Mouse (Mus musculus): ENCODE data around the gene Fen1.
"Not testable (repeated sequence)": the region's sequence is repeated elsewhere in the genome, so short reads cannot be mapped to it uniquely, and the experiment has no call there.

Gene Fen1

DNA sequence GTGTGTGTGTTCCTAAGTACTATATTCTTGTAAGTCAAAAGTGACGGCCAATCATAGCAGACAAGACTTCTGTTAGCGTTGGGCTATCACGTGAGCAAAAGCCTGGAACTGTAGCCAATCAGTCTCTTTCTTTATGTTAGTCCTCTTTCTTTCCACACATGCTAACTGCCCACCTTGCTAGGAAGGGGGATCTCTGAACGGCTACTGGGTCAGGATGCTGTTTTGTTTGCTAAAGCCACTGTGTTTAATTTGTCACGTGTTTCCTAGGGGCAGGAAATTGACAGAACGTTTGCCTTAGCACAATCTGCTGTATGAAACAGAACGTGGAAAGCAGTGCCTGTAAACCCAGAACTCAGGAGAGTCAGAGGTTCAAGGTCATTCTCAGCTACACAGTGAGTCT lies 21.8 kb downstream of the Fen1 start:
- no peak for DNase-seq (ENCODE audit: low read depth, low spot score)

- no peak for DNase-seq (ENCODE audit: low read depth, low spot score)
Observed at GRCm38 (mm10) chr19:10181225-10181624, 22.7 kb downstream of the Fen1 start.

DNA sequence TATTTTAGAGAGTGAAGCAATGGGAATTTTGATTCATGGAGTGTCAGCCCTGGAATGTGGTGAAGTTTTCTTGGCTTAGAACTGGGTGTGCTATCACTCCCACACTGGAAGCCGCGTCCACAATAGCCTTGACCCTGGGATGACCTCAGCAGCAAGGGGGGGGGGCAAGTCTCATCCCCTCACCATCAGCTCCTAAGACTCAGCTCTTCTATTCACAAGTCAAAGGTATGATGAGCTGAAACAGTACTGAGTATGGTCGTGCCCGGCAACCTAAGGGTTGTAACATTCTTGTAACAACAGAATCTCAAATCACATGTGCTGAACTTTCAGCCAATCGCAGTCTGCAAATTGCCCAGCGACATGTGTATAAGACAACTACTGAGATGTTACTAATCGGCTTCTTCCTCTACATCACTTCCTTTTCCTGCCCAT lies 27.0 kb downstream of the Fen1 start:
- no peak for DNase-seq (ENCODE audit: low read depth, low spot score)

GRCm38 (mm10) chr19:10176477-10176876 lies 27.5 kb downstream of the Fen1 start:
- DNase-seq (ENCODE audit: low read depth, low spot score) = no peak

DNA sequence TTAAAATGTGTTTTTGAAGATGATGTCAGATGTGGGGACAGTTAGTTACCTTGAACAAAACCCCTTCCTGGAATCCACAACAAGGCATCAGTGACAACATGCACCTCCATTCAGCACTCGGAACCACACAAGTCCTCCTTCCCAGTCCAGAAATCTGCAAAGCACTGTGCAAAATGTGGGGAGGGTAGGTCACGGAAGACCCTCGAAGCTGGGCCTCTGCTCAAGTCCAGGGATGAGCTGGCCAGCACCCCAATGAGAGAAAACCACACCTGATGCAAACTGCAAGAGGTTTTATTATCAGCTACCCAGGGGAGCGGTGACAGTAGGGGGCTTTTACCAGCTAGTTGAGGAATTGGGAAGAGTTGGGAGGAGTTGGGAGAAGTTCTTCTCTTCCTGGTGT lies 29.0 kb downstream of the Fen1 start:
- DNase-seq (ENCODE audit: low read depth, low spot score) = no peak

DNA sequence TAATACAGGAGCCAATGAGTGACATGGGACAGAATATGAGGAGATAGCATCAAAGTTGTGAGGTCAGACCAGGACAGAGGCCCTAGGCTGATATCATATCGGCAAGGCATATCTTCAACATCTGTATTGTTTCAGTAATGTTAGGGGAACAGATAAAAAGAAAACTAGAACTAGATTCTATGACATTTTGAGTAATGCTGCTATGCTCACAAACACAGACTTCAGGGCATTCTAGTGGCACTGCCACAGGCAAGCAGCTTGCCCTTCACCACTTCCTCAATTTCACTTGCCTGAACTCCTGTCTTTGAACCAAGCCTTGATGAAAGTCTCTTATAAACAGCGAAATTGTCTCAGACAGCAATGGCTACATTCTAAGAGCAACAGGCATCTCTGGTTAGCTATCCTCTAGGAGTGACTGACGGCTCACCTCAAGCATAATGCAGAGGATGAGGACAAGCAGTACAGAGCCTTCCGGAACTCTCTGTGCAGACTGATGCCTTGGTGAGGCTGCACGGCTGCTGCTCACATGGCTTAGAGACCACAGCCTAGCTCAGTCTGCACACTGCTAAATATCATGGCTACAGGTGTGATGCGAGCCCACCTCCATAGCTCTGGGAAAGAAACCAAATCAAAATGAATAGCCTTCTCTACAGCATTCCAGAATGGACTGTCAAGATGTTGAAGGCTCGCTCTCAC lies 30.0 kb downstream of the Fen1 start:
- no peak for DNase-seq (ENCODE audit: low read depth, low spot score)

GRCm38 (mm10) chr19:10173116-10173718 lies 30.8 kb downstream of the Fen1 start:
- no peak for DNase-seq (ENCODE audit: low read depth, low spot score)

DNA sequence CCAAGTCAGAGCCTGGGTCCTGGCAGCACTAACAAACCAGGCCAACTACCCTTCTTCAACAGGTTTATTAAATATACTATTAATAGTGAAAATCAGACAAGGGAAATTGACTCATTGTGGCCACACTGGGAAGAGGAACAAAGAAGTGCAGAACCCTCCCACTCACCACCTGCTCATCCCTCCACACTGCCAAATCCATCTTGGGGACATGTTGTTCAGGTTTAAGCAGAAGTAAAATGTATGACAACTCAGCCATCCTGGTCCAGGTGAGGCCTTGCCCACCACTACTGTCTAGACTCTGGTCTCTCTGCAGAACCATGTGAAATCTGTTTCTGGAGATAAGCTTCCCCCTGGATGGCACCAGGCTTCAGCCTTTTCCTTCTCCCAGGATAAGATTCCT lies 32.1 kb downstream of the Fen1 start:
- no peak for DNase-seq (ENCODE audit: low read depth, low spot score)

- no peak for DNase-seq (ENCODE audit: low read depth, low spot score)
Observed at GRCm38 (mm10) chr19:10171359-10171758, 32.6 kb downstream of the Fen1 start.

DNA sequence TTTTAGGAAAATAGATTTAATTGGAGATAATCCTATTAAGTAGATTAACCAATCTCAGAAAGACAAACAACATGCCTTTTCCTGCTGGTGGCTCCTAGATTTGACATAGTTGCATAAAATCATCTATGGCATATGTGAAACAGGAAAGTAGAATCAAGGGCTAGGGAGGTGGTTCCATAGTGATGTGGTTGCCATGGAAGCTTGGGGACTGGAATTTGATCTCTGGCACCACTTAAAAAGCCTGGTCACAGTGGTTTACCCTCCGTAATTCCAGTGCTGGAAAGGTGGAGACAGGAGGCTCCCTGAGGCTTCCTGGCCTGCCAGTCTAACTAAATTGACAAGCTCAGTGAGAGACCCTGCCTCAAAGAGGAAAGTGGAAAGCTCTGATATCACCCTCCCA lies 33.5 kb downstream of the Fen1 start:
- no peak for DNase-seq (ENCODE audit: low read depth, low spot score)

GRCm38 (mm10) chr19:10169692-10170330 lies 34.2 kb downstream of the Fen1 start:
- DNase-seq (ENCODE audit: low read depth, low spot score) = not testable (repeated sequence)

GRCm38 (mm10) chr19:10169179-10169578 lies 34.8 kb downstream of the Fen1 start:
- DNase-seq (ENCODE audit: low read depth, low spot score) = no peak

DNA sequence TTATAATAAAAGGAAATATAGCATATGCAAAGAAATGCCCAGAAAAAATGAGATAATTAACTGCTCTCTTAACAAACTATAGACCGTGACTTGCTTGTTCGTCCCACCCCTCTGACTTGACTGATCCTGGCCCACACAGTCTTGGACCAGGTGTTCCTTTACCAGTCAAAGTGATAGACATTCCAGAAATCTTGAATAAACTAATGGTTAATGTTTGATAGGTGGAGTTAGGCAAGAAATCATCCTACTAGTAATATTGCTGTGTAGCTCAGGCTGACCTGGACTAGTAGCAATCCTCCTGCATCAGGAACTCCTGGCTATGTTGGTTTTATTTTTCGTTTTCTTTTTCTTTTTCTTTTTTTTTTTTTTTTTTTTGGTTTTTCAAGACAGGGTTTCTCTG lies 35.5 kb downstream of the Fen1 start:
- no peak for DNase-seq (ENCODE audit: low read depth, low spot score)

DNA sequence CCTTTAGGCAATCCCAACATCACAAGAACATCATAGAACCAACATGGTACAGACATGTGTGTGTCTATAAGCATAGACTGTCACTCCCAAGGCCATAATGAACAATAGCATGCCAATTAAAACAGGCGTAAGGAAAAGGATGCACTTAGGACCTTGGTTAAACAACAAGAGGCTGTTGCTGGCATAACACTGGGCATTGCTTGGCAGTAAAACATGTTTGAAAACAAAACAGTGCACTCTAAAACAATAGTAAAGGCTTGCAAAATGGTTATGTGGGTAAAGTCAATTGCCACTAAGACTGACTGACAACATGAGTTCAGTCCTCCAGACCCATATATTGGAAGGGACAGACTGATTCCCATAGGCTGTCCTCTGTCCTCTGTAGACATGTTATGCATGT lies 36.0 kb downstream of the Fen1 start:
- DNase-seq (ENCODE audit: low read depth, low spot score) = no peak

GRCm38 (mm10) chr19:10167112-10167511 lies 36.9 kb downstream of the Fen1 start:
- DNase-seq (ENCODE audit: low read depth, low spot score) = no peak

- not testable (repeated sequence) for DNase-seq (ENCODE audit: low read depth, low spot score)
Observed at GRCm38 (mm10) chr19:10165928-10166327, 38.0 kb downstream of the Fen1 start.

GRCm38 (mm10) chr19:10163896-10164295 lies 40.1 kb downstream of the Fen1 start:
- DNase-seq (ENCODE audit: low read depth, low spot score) = no peak

DNA sequence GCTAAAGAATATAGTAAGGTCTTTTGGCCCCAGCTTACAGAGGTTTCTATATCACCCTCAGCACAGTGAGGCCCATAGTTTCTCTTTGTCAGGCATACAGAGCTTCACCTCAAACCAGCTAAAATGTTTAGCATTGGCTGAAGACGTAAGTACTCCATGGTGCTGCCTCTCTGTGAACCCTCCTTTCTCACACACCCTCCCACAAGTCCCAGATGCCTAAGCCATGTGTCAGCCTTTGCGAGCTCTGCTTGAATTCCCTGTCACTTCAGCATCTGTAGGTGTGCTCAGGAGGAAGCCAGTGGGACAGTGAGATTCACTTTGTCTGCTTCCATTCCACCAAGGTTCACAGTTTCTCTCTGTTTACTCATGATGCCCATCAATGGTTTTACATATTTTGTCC lies 46.2 kb downstream of the Fen1 start:
- no peak for DNase-seq (ENCODE audit: low read depth, low spot score)

DNA sequence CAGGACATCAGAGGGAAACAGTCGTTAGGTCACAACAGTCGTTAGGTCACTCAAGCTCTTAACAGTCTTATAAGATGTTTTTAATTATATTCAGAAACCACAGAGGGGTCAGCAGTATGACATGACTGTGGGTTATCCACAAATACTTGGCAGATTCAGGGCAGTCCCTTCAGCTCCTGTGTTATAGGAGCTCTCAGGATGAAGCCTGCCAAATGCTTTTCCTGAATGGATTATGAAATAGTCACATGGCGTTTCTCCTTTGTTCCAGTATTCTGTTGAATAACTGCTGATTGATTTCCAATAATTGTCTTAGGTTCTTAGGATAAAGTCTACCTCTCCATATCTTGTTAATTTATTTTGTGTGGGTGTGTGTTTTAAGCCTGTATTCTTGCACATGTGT lies 54.8 kb downstream of the Fen1 start:
- DNase-seq (ENCODE audit: low read depth, low spot score) = no peak

Measured in WW6 (cell line).